Mouse (Mus musculus) kidney, postnatal 0 days (tissue): ENCODE measurements at regions not wholly inside any gene's neighbourhood (a gene's known extent, or its start where the extent isn't known, plus 50 kb on each side); places are given as distances from the start of the nearest gene placed in this dataset.

ENCODE experiments used
- ATAC-seq: fragments of 200-750 bp; cut with Nextera tagmentation; replicated peaks from 2 replicates; pipeline ENCODE4 v1.8.0; 2017; ENCODE audit warnings: low read depth, moderate number of reproducible peaks, moderate TSS enrichment, moderate library complexity; ENCODE audit not compliant: low FRiP score
- DNase-seq: peaks from one replicate; pipeline ENCODE4 v3.0.0-alpha.2; 2016; ENCODE audit warnings: low spot score
- H3K27ac ChIP-seq: fragments of 300-500 bp; sonication (generic); 2 replicates; pipeline ENCODE4 v1.5.1; 2014; ENCODE audit warnings: mild to moderate bottlenecking
- H3K27me3 ChIP-seq: fragments of 300-500 bp; sonication (generic); 2 replicates; pipeline ENCODE4 v1.6.1; 2014; ENCODE audit warnings: low read length, mixed read lengths; ENCODE audit not compliant: insufficient read depth
- H3K36me3 ChIP-seq: fragments of 300-500 bp; sonication (generic); 2 replicates; pipeline ENCODE4 v1.6.1; 2014; ENCODE audit warnings: low read length, mixed read lengths; ENCODE audit not compliant: insufficient read depth
- H3K4me1 ChIP-seq: fragments of 300-500 bp; sonication (generic); replicated peaks from 2 replicates; pipeline ENCODE4 v1.6.1; 2014; ENCODE audit warnings: antibody characterized with exemption, low read length, mixed read lengths; ENCODE audit not compliant: insufficient read depth
- H3K4me2 ChIP-seq: fragments of 300-500 bp; sonication (generic); 2 replicates; pipeline ENCODE4 v1.6.1; 2014; ENCODE audit warnings: mild to moderate bottlenecking, low read length, moderate library complexity, mixed read lengths
- H3K4me3 ChIP-seq: fragments of 300-500 bp; sonication (generic); replicated peaks from 2 replicates; pipeline ENCODE4 v1.5.1; 2014; ENCODE audit warnings: low read depth, low read length
- H3K9ac ChIP-seq: fragments of 300-500 bp; sonication (generic); 2 replicates; pipeline ENCODE4 v1.6.1; 2014; ENCODE audit warnings: low read depth, low read length
- H3K9me3 ChIP-seq: fragments of 300-500 bp; sonication (generic); replicated peaks from 2 replicates; pipeline ENCODE4 v1.6.1; 2016; ENCODE audit warnings: low read length, inconsistent platforms, mixed read lengths
- CTCF ChIP-seq: IDR thresholded peaks from 2 replicates; pipeline ENCODE4 v1.5.1; 2016; ENCODE audit warnings: antibody characterized with exemption, low read depth, mild to moderate bottlenecking, moderate library complexity
- WGBS: fragments of 180-500 bp; shearing (Covaris S2); extraction: QIAGEN DNeasy Blood & Tissue Kit; methylation state at CpG from one replicate; pipeline ENCODE4 v1.1.7; 2014; 5-methylcytosine and 5-hydroxymethylcytosine counted together

DNA sequence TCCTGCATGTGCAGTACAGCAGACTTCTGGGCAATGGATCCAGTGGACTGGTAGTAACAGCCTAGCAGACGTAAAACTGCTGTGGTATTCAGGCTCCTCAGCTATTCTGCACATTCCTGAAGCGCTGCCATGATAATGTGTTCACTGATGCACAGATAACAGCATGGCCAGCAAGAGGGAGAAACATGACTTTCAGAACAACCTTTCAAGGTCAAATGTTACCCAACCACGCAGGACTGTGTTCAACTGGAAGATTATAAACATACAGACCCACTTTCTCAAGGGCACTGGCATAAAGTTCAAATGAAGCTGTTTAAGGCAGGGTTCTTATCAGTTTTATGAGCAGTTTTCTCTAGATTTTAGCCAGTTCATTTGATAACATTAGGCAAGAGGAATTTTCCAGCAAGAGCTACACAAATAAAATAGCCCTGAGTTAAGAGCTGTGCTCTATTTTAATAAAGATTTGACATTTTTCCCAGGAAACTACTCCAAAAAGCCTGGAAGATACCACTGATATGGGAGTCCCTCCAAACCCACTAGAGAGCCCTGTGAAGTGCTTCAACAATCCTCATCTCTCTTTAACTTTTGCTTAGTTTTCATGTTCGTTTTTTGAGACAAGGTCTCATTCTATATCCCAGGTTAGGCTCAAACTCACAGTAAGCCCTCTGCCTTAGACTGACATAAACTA lies 311.6 kb upstream of the Cited2 start:
- no peak for TF ChIP-seq CTCF
- peak; percentile 49 for DNase-seq

DNA sequence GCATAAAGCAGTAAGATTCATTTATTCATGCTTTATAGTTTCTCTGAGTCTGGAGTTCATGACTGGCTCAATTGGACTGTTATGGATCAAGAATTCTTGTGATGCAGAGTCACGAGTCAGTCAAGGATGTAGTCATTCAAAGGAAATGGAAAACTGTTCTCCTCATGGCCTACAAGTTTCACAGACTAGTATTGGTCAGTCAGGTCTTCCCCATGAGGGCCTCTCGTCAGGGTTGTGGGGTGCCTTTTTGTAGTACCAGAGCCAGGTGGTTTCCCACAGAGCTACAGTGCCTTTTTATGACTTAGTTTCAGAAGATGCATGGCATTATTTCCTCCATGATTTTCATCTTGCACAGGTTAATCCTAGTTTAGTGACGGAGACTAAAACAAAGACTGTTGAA lies 307.9 kb upstream of the Cited2 start:
- no peaks in the 10 kb centered on the region for H3K27me3 ChIP-seq
- H3K27ac ChIP-seq: no peak overlapping the region
- H3K9me3 ChIP-seq: no peaks in the 10 kb centered on the region
- H3K9ac ChIP-seq: no peak overlapping the region
- H3K4me3 ChIP-seq: no peak overlapping the region
- no peak for DNase-seq
- WGBS: 75% methylated on average over 3 of the region's 3 CpGs
- H3K4me2 ChIP-seq: no peak overlapping the region
- ATAC-seq: no peak
- TF ChIP-seq CTCF: no peak
- H3K4me1 ChIP-seq: 0 out of 2 replicates have a peak, but pooled peaks cover 4% of the 10 kb centered on the region
- no peaks in the 10 kb centered on the region for H3K36me3 ChIP-seq

More for the DNA sequence above, 311.6 kb upstream of the Cited2 start:
- no peak overlapping the region for H3K4me2 ChIP-seq
- no peaks in the 10 kb centered on the region for H3K36me3 ChIP-seq
- peak overlapping the region; percentile 13; the same call in 1 of the 2 replicates for H3K27ac ChIP-seq
- no peaks in the 10 kb centered on the region for H3K9me3 ChIP-seq
- no peak overlapping the region for H3K9ac ChIP-seq
- H3K27me3 ChIP-seq: no peaks in the 10 kb centered on the region
- WGBS: 46% methylated on average over 4 of the region's 4 CpGs
- 0 out of 2 replicates have a peak, but pooled peaks cover 4% of the 10 kb centered on the region for H3K4me1 ChIP-seq
- no peak overlapping the region for H3K4me3 ChIP-seq
- peak; percentile 78 for ATAC-seq

DNA sequence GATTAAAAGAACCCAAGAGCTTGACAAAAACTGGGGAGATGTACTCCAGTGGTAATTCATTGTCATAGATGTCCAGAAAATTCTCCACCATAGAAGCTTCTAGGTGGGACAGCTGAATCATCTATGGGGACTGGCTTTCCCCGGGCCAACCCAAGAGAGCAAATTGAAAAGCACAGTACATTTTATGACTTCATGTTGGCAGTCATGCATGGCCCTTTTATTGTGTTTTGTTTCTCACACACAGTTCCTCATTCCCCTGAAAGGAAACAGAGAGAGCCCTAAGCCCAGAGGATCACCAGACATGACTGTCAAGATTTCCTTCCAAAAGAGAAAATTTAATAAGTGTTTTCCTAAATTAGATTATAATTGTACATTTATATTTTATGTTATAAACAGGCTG lies 306.9 kb upstream of the Cited2 start:
- Histone ChIP-seq H3K27ac (no peak overlapping the region), H3K9me3 (no peaks in the 10 kb centered on the region), H3K4me1 (0 out of 2 replicates have a peak, but pooled peaks cover 3% of the 10 kb centered on the region), H3K36me3 (no peaks in the 10 kb centered on the region), H3K27me3 (no peaks in the 10 kb centered on the region), H3K9ac (no peak overlapping the region), H3K4me2 (no peak overlapping the region), H3K4me3 (no peak overlapping the region)
- no peak for DNase-seq
- ATAC-seq: no peak
- 33% methylated on average over 1 of the region's 1 CpGs for WGBS
- TF ChIP-seq CTCF: no peak

DNA sequence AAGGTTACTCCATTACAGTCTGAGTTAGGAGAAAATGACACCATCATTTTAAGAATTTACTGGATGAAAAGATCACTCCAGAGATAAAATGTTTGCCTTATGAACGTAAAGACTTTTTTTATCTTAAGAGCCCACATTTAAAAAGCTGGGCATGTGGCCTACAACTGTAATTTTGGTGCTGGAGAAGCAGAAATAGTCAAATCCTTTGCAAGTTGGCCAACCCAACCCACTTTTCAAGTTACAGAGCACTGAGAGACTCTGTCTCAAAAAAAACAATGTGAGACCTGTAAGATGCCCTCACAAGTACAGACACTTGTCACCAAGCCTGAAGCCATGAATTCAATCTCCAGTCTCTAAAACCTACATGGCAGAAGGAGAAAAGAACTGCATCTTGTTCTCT lies 305.6 kb upstream of the Cited2 start:
- H3K9me3 ChIP-seq: no peaks in the 10 kb centered on the region
- no peak overlapping the region for H3K4me2 ChIP-seq
- TF ChIP-seq CTCF: no peak
- no peak overlapping the region for H3K9ac ChIP-seq
- H3K27ac ChIP-seq: no peak overlapping the region
- no peak for ATAC-seq
- DNase-seq: no peak
- no peaks in the 10 kb centered on the region for H3K27me3 ChIP-seq
- no peak overlapping the region for H3K4me3 ChIP-seq
- H3K4me1 ChIP-seq: no peaks in the 10 kb centered on the region
- H3K36me3 ChIP-seq: no peaks in the 10 kb centered on the region
- WGBS: 88% methylated on average over 1 of the region's 1 CpGs

DNA sequence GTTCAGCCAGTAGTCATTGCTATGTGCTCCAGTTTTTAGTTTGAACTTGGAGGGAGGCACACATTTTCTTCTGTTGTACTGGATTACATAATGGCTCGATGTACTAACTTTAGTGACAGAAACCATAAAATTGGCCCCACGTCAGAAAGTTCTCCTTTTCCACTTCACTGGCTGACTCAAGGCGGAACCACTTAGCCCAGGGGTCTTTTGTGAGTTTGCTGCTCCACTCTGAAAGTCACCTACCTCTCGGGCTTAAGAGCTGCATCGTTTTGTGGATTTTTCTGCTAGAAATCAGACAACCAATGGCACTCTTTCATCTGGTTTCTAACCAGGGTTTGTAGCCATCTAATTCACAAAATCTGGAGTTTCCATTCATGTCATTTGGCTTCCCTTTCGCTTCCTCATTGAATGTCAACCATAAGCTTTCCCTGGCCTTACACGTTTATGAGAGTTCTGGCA lies 304.8 kb upstream of the Cited2 start:
- WGBS: 55% methylated on average over 7 of the region's 7 CpGs
- Histone ChIP-seq H3K36me3 (no peaks in the 10 kb centered on the region), H3K4me1 (no peaks in the 10 kb centered on the region)

DNA sequence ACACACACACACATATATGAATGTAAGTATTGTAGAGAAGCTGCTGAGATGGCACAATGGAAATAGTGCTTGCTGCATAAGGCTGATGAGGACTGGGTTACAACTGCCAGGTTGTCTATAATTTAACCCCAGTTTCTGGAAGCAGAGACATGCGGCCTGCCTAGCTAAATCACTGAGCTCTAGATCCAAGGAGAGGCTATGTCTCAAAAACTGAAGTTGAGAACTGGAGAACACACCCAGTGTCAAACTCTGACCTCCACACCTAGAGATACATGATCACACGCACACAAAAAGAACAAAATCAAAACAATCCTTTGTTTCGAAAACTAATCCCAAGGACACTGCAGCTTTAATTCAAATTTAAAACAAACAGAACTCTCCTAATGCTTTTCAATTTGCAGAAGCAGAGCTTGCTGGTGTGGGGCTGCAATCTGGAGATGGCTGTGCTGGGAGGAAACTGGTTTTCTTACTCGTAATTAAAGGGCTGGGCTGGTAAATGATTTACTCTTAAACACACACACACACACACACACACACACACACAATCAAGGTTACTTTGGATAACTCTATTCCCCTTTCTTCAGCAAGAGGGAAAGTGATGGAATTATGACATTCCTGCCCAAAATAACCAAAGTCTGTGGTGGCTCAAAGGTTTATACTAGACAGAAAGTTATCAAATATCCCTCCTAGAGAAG lies 299.3 kb upstream of the Cited2 start:
- Histone ChIP-seq H3K4me1 (no peaks in the 10 kb centered on the region), H3K4me3 (no peak overlapping the region), H3K4me2 (no peak overlapping the region), H3K9ac (no peak overlapping the region), H3K27me3 (no peaks in the 10 kb centered on the region), H3K9me3 (no peaks in the 10 kb centered on the region), H3K27ac (no peak overlapping the region), H3K36me3 (no peaks in the 10 kb centered on the region)
- WGBS: 36% methylated on average over 4 of the region's 4 CpGs
- ATAC-seq (no peak), DNase-seq (no peak)
- TF ChIP-seq CTCF: no peak

More for the DNA sequence above, 304.8 kb upstream of the Cited2 start:
- TF ChIP-seq CTCF: no peak
- Histone ChIP-seq H3K27ac (no peak overlapping the region), H3K4me3 (no peak overlapping the region), H3K27me3 (no peaks in the 10 kb centered on the region), H3K4me2 (no peak overlapping the region), H3K9ac (no peak overlapping the region), H3K9me3 (no peaks in the 10 kb centered on the region)
- ATAC-seq: no peak
- DNase-seq: peak; percentile 42
